ENCODE assay signal across 22 mouse cellular contexts in the genomic region with DNA sequence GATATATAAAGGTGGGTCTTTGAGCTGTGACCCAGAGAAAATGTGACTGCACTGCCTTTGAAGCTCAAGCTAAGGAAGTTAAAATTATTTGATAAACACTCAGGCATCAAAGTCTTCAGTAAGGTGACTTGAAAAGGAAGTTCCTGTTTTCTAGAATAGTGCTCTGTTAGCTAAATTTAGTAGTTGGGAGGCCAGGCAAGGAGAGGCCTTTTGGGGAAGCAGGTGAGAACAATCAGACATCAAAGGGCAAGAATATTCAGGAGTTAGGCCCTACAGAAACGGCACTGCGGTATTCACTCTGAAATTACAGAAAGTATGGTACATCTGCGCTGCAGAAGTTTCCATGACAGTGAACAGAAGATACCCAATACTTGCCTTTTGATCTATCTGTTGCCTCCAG. TPM values are rescaled to one million over a fixed set of nuclear protein-coding genes. Genes with fewer than 3 reads are reported as not detected.
DNase-seq lines count a peak whose midpoint lies in the region; ATAC-seq and TF ChIP-seq lines count a peak whose summit lies in the region.
"Had no signal": no experiment of that assay in that cellular context is flagged by ENCODE, and none has a peak within 500 bp of the region (broad histone marks: within the 10 kb centered on the region; RNA-seq: fewer than 3 reads in every experiment).

No protein-coding gene starts in this region.

- no peaks in the 10 kb centered on the region for H3K9me3 ChIP-seq in kidney, embryonic 16.5 days (ENCODE audit: low read length)
- no peaks in the 10 kb centered on the region for H3K9me3 ChIP-seq in kidney, embryonic 15.5 days (replicated peaks)
- H3K9me3 ChIP-seq in G1E (replicated peaks), result no peaks in the 10 kb centered on the region
- H3K9me3 ChIP-seq in forebrain, postnatal 0 days (ENCODE audit: low read length), result no peaks in the 10 kb centered on the region
- H3K9me3 ChIP-seq: limb, embryonic 12.5 days; neural tube, embryonic 12.5 days had no signal

- no peaks in the 10 kb centered on the region for H3K27me3 ChIP-seq in kidney, embryonic 16.5 days (ENCODE audit: insufficient read depth, low read length)
- no peaks in the 10 kb centered on the region for H3K27me3 ChIP-seq in kidney, embryonic 15.5 days
- no peaks in the 10 kb centered on the region for H3K27me3 ChIP-seq in G1E (ENCODE audit: insufficient read depth, low read length)
- H3K27me3 ChIP-seq in forebrain, postnatal 0 days (ENCODE audit: insufficient read depth, low read length), result no peaks in the 10 kb centered on the region
- H3K27me3 ChIP-seq: limb, embryonic 12.5 days; neural tube, embryonic 12.5 days; Patski had no signal

- 0 out of 2 replicates have a peak, but pooled peaks cover 11% of the 10 kb centered on the region for H3K4me1 ChIP-seq in kidney, embryonic 16.5 days (ENCODE audit: insufficient read depth, low read length)
- peaks cover 10% of the 10 kb centered on the region; the same call in 1 of the 2 replicates for H3K4me1 ChIP-seq in kidney, embryonic 15.5 days
- H3K4me1 ChIP-seq in G1E (ENCODE audit: insufficient read depth, low read depth, low read length), result peaks cover 24% of the 10 kb centered on the region
- no peaks in the 10 kb centered on the region for H3K4me1 ChIP-seq in forebrain, postnatal 0 days (ENCODE audit: insufficient read depth)
- H3K4me1 ChIP-seq: limb, embryonic 12.5 days; neural tube, embryonic 12.5 days had no signal

- H3K4me2 ChIP-seq in kidney, embryonic 16.5 days (replicated peaks; ENCODE audit: low read depth, low read length), result no peak overlapping the region
- H3K4me2 ChIP-seq in kidney, embryonic 15.5 days, result no peak overlapping the region
- no peak overlapping the region for H3K4me2 ChIP-seq in forebrain, postnatal 0 days (ENCODE audit: low read depth)
- H3K4me2 ChIP-seq: limb, embryonic 12.5 days; neural tube, embryonic 12.5 days had no signal

- peak; percentile 21 for DNase-seq in G1E (ENCODE audit: low spot score)
- peak; percentile 57 for DNase-seq in induced T-regulatory cell, adult 2 months (ENCODE audit: low read depth)
- DNase-seq in thymus, postnatal 14 days, result peak; percentile 20
- DNase-seq in forebrain, postnatal 0 days, result no peak
- DNase-seq in adrenal gland, adult 8-10 months, result no peak
- no peak for DNase-seq in right cerebral cortex, postnatal 4 days
- DNase-seq: cerebellum, postnatal 10 days; gastrocnemius, adult 2 months; heart, adult 18-20 months; heart, postnatal 10 days; layer of hippocampus, adult 9-11 months; midbrain, embryonic 14.5 days had no signal

- H3K9ac ChIP-seq in kidney, embryonic 16.5 days (replicated peaks; ENCODE audit: low read length), result no peak overlapping the region
- no peak overlapping the region for H3K9ac ChIP-seq in kidney, embryonic 15.5 days
- no peak overlapping the region for H3K9ac ChIP-seq in forebrain, postnatal 0 days
- H3K9ac ChIP-seq: limb, embryonic 12.5 days; neural tube, embryonic 12.5 days had no signal

- TF ChIP-seq CTCF in G1E (IDR thresholded peaks at IDR 0.05; ENCODE audit: low read depth, low read length), result no peak
- no peak for TF ChIP-seq CTCF in forebrain, postnatal 0 days (IDR thresholded peaks at IDR 0.05; ENCODE audit: low read depth)

- 51% methylated on average over 3 of the region's 3 CpGs for WGBS in kidney, embryonic 16.5 days
- 56% methylated on average over 3 of the region's 3 CpGs for WGBS in kidney, embryonic 15.5 days
- WGBS in forebrain, postnatal 0 days, result 93% methylated on average over 3 of the region's 3 CpGs

- no peak for ATAC-seq in kidney, embryonic 16.5 days (ENCODE audit: low FRiP score, low TSS enrichment)
- ATAC-seq in kidney, embryonic 15.5 days (replicated peaks; ENCODE audit: low FRiP score), result no peak
- ATAC-seq in G1E (ENCODE audit: extremely low read depth, insufficient number of reproducible peaks, low FRiP score, poor library complexity, severe bottlenecking), result peak; percentile 55
- no peak for ATAC-seq in forebrain, postnatal 0 days
- ATAC-seq: forebrain, embryonic 14.5 days; Patski had no signal

- H3K36me3 ChIP-seq in kidney, embryonic 16.5 days (ENCODE audit: insufficient read depth, low read length), result no peaks in the 10 kb centered on the region
- H3K36me3 ChIP-seq in kidney, embryonic 15.5 days, result no peaks in the 10 kb centered on the region
- peaks cover 19% of the 10 kb centered on the region for H3K36me3 ChIP-seq in G1E (replicated peaks)
- no peaks in the 10 kb centered on the region for H3K36me3 ChIP-seq in forebrain, postnatal 0 days (ENCODE audit: insufficient read depth)
- H3K36me3 ChIP-seq: limb, embryonic 12.5 days; neural tube, embryonic 12.5 days had no signal

- 0 out of 2 replicates have a peak overlapping the region, but pooled peaks have one; percentile 4 for H3K27ac ChIP-seq in kidney, embryonic 16.5 days (ENCODE audit: low read length)
- H3K27ac ChIP-seq in kidney, embryonic 15.5 days, result no peak overlapping the region
- H3K27ac ChIP-seq in forebrain, postnatal 0 days (ENCODE audit: low read depth, low read length), result no peak overlapping the region
- H3K27ac ChIP-seq: gastrocnemius, adult 2 months; limb, embryonic 12.5 days; neural tube, embryonic 12.5 days had no signal

- no peak overlapping the region for H3K4me3 ChIP-seq in kidney, embryonic 16.5 days (ENCODE audit: low read length)
- H3K4me3 ChIP-seq in kidney, embryonic 15.5 days (replicated peaks), result no peak overlapping the region
- no peak overlapping the region for H3K4me3 ChIP-seq in G1E (ENCODE audit: low read depth, low read length)
- no peak overlapping the region for H3K4me3 ChIP-seq in forebrain, postnatal 0 days (ENCODE audit: low read depth, low read length)
- H3K4me3 ChIP-seq: gastrocnemius, adult 2 months; limb, embryonic 12.5 days; neural tube, embryonic 12.5 days had no signal

RNA-seq across cellular contexts. Expression of a gene that starts 34.5 kb away (rescaled TPM):
- polyA plus RNA-seq in kidney, embryonic 16.5 days (2015; fragmentation: Nextera tagmentation; extraction: Ambion mirVana), result 17.2 and 17.5 TPM in 2 replicates
- 17.8 and 18.7 TPM in 2 replicates for polyA plus RNA-seq in kidney, embryonic 15.5 days (2015; fragmentation: Nextera tagmentation; extraction: Ambion mirVana)
- 87.5 and 91.7 TPM in 2 replicates for total RNA-seq in G1E (2014; fragmentation: Nextera tagmentation)
- total RNA-seq in G1E (2017), result 145 and 147 TPM in 2 replicates
- polyA plus RNA-seq in G1E (2012), result 22.4 and 23.4 TPM in 2 replicates
- total RNA-seq in forebrain, postnatal 0 days (2014; rRNA removed), result 45.9 and 49.7 TPM in 2 replicates
- 5.2 and 8.1 TPM in 2 replicates for polyA plus RNA-seq in forebrain, postnatal 0 days (2015; fragmentation: Nextera tagmentation; extraction: Ambion mirVana)
- total RNA-seq in adrenal gland, adult 8-10 months (2022), result 10 to 100 TPM; 50.7 to 71.5 (median 63.1) TPM

RNA-seq across cellular contexts. Expression of a gene that starts 40.3 kb away (rescaled TPM):
- polyA plus RNA-seq in kidney, embryonic 16.5 days (2015; fragmentation: Nextera tagmentation; extraction: Ambion mirVana), result not detected in 2 replicates
- not detected in 2 replicates for polyA plus RNA-seq in kidney, embryonic 15.5 days (2015; fragmentation: Nextera tagmentation; extraction: Ambion mirVana)
- total RNA-seq in G1E (2014; fragmentation: Nextera tagmentation) (not detected in 2 replicates), G1E (2017) (not detected in 2 replicates)
- polyA plus RNA-seq in G1E (2012), result not detected in 2 replicates
- not detected in 2 replicates for total RNA-seq in forebrain, postnatal 0 days (2014; rRNA removed)
- not detected in 2 replicates for polyA plus RNA-seq in forebrain, postnatal 0 days (2015; fragmentation: Nextera tagmentation; extraction: Ambion mirVana)
- not detected for total RNA-seq in adrenal gland, adult 8-10 months (2022)
- total RNA-seq: adrenal gland, adult 18-20 months; gastrocnemius, adult 2 months; heart, adult 18-20 months; heart, postnatal 10 days had no signal
- polyA plus RNA-seq: embryonic facial prominence, embryonic 14.5 days; forebrain, embryonic 14.5 days; kidney, embryonic 14.5 days; limb, embryonic 12.5 days; liver, embryonic 16.5 days; midbrain, embryonic 14.5 days; neural tube, embryonic 12.5 days; Patski had no signal

RNA-seq across cellular contexts. Expression of a gene that starts 52.7 kb away (rescaled TPM):
- 16.5 and 25.8 TPM in 2 replicates for polyA plus RNA-seq in kidney, embryonic 16.5 days (2015; fragmentation: Nextera tagmentation; extraction: Ambion mirVana)
- 19.6 and 20.2 TPM in 2 replicates for polyA plus RNA-seq in kidney, embryonic 15.5 days (2015; fragmentation: Nextera tagmentation; extraction: Ambion mirVana)
- total RNA-seq in G1E (2014; fragmentation: Nextera tagmentation), result 24.9 and 30.0 TPM in 2 replicates
- total RNA-seq in G1E (2017), result 49.5 and 68.6 TPM in 2 replicates
- 10.7 and 13.5 TPM in 2 replicates for polyA plus RNA-seq in G1E (2012)
- total RNA-seq in forebrain, postnatal 0 days (2014; rRNA removed), result 9.2 and 14.5 TPM in 2 replicates
- polyA plus RNA-seq in forebrain, postnatal 0 days (2015; fragmentation: Nextera tagmentation; extraction: Ambion mirVana), result 11.1 and 16.4 TPM in 2 replicates
- total RNA-seq in adrenal gland, adult 8-10 months (2022), result 10 to 100 TPM; 11.8 to 17.8 (median 15.3) TPM

Comparison
In these comparisons a context has a peak if more than half of its experiments do, and no peak if none do; other contexts are left out.
1. DNase-seq: peak in G1E (single experiment), induced T-regulatory cell, adult 2 months (single experiment) and thymus, postnatal 14 days (single experiment); none in forebrain, postnatal 0 days (single experiment), adrenal gland, adult 8-10 months (single experiment) and right cerebral cortex, postnatal 4 days (single experiment).